Mouse (Mus musculus): ENCODE results near the gene Ltk. TPM values are rescaled to one million over a fixed set of nuclear protein-coding genes. Genes with fewer than 3 reads are reported as not detected.
A peak's percentile ranks its signal among the peaks of the same experiment; 100 is the strongest.

The Ltk gene
- total RNA-seq (2021) = 10 to 100 TPM; 18.9 to 20.6 TPM

GRCm38 (mm10) chr2:119760251-119760650 is at the start of gene Ltk:
Gene Ltk (minus strand): TSS chr2:119760431.
- intact Hi-C loops (cut with DNase I) = no loop called here
- DNase-seq (ENCODE audit: low spot score in 2 of 2) = no peak

GRCm38 (mm10) chr2:119808881-119809280 is 48.6 kb upstream of the Ltk start:
- intact Hi-C loops (cut with DNase I) = no loop called here
- DNase-seq (ENCODE audit: low spot score in 2 of 2) = no peak

GRCm38 (mm10) chr2:119808438-119808837 is 48.2 kb upstream of the Ltk start:
- intact Hi-C loops (cut with DNase I) = no loop called here
- no peak for DNase-seq (ENCODE audit: low spot score in 2 of 2)

- intact Hi-C loops (cut with DNase I) = no loop called here
Measured at GRCm38 (mm10) chr2:119805536-119805935, 45.3 kb upstream of the Ltk start.

GRCm38 (mm10) chr2:119804776-119805175 is 44.5 kb upstream of the Ltk start:
- peak in 1 of 2 experiments; percentile 25 for DNase-seq (ENCODE audit: low spot score in 2 of 2)
- intact Hi-C loops (cut with DNase I) = loop anchor here (5.0 kb wide), 1 partner anchor 38 kb away; no protein-coding TSS in a partner anchor

More at GRCm38 (mm10) chr2:119805536-119805935, 45.3 kb upstream of the Ltk start:
- DNase-seq (ENCODE audit: low spot score in 2 of 2) = no peak

GRCm38 (mm10) chr2:119804275-119804628 is 44.0 kb upstream of the Ltk start:
- intact Hi-C loops (cut with DNase I) = loop anchor here (5.0 kb wide), 1 partner anchor 38 kb away; no protein-coding TSS in a partner anchor
- DNase-seq (ENCODE audit: low spot score in 2 of 2) = peak; percentile 10 to 19

GRCm38 (mm10) chr2:119803618-119804274 is 43.5 kb upstream of the Ltk start:
- DNase-seq (ENCODE audit: low spot score in 2 of 2) = peak; percentile 55 to 89
- intact Hi-C loops (cut with DNase I) = loop anchor here (5.0 kb wide), 1 partner anchor 39 kb away; no protein-coding TSS in a partner anchor

GRCm38 (mm10) chr2:119802767-119803617 is 42.8 kb upstream of the Ltk start:
- intact Hi-C loops (cut with DNase I) = loop anchor here (5.0 kb wide), 1 partner anchor 39 kb away; no protein-coding TSS in a partner anchor

GRCm38 (mm10) chr2:119800876-119801846 is 40.9 kb upstream of the Ltk start:
- intact Hi-C loops (cut with DNase I) = loop anchor here (2.0 to 5.0 kb wide), 3 partner anchors 14 to 58 kb away; partner anchors contain the start of gene Itpka
- DNase-seq (ENCODE audit: low spot score in 2 of 2) = peak; percentile 68 to 93

More at GRCm38 (mm10) chr2:119802767-119803617, 42.8 kb upstream of the Ltk start:
- peak; percentile 8 to 51 for DNase-seq (ENCODE audit: low spot score in 2 of 2)

- intact Hi-C loops (cut with DNase I) = loop anchor here (1.0 to 5.0 kb wide), 5 partner anchors 15 to 97 kb away; partner anchors contain the start of genes Itpka and Mga
- DNase-seq (ENCODE audit: low spot score in 2 of 2) = peak in 1 of 2 experiments; percentile 9
Measured at GRCm38 (mm10) chr2:119799961-119800550, 39.8 kb upstream of the Ltk start.

- intact Hi-C loops (cut with DNase I) = loop anchor here (1.0 to 2.0 kb wide), 2 partner anchors 74 to 97 kb away; partner anchors contain the start of gene Mga
- peak; percentile 24 to 37 for DNase-seq (ENCODE audit: low spot score in 2 of 2)
Measured at GRCm38 (mm10) chr2:119799181-119799960, 39.1 kb upstream of the Ltk start.

- intact Hi-C loops (cut with DNase I) = loop anchor here (2.0 kb wide), 1 partner anchor 98 kb away; the partner anchor contains the start of gene Mga
- DNase-seq (ENCODE audit: low spot score in 2 of 2) = peak; percentile 41 to 42
Measured at GRCm38 (mm10) chr2:119798246-119798927, 38.2 kb upstream of the Ltk start.

GRCm38 (mm10) chr2:119797279-119797783 is 37.1 kb upstream of the Ltk start, which contains the start of gene Tyro3:
Gene Tyro3 (plus strand): TSS chr2:119797733.
- peak; percentile 57 to 91 for DNase-seq (ENCODE audit: low spot score in 2 of 2)
- intact Hi-C loops (cut with DNase I) = no loop called here

GRCm38 (mm10) chr2:119789996-119790395 is 29.8 kb upstream of the Ltk start:
- no peak for DNase-seq (ENCODE audit: low spot score in 2 of 2)
- intact Hi-C loops (cut with DNase I) = loop anchor here (5.0 kb wide), 1 partner anchor 42 kb away; no protein-coding TSS in a partner anchor

GRCm38 (mm10) chr2:119787206-119787883 is 27.1 kb upstream of the Ltk start, which contains the start of gene Rpap1:
Gene Rpap1 (minus strand): TSS chr2:119787537.
- intact Hi-C loops (cut with DNase I) = loop anchor here (5.0 kb wide), 1 partner anchor 45 kb away; no protein-coding TSS in a partner anchor
- DNase-seq (ENCODE audit: low spot score in 2 of 2) = peak; percentile 89 to 90

- DNase-seq (ENCODE audit: low spot score in 2 of 2) = no peak
- intact Hi-C loops (cut with DNase I) = no loop called here
Measured at GRCm38 (mm10) chr2:119767246-119767645, 7.0 kb upstream of the Ltk start.
